Mouse (Mus musculus): Measurements from ENCODE around the gene Ndufs7.

DNA sequence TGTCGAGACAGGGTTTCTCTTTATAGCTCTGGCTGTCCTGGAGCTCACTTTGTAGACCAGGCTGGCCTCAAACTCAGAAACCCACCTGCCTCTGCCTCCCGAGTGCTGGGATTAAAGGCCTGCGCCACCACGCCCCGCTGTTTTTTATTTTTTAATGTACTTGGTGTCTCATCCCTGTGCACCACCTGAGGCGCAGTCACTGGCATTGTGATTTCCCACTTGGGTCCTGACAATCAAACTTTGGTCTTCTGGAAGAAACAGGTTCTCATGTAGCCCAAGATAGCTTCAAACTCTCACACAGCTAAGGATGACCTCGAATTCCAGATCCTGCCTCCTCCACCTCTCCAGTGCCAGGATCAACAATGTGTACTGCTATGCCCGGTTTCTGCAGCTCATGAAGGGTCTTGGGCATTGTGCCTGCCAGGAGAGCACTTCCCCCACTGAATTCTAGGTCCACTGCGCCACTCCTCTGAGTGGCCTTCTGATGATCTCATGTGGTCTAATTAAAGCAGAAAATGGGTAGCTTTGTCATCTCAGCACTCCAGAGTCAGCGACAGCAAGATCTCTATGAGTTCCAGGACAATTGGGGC, 13.9 kb downstream of the Ndufs7 start:
- TF ChIP-seq CTCF (IDR thresholded peaks at IDR 0.05; ENCODE audit: extremely low read depth, insufficient read depth, insufficient read length, insufficient replicate concordance) (no peak), POLR2A (IDR thresholded peaks at IDR 0.05; ENCODE audit: low read depth, low read length) (no peak)

All from spleen, adult 2 months (tissue).